Mouse (Mus musculus) forebrain, embryonic 12.5 days (tissue): ENCODE results near the gene Uchl5. TPM values are rescaled to one million over a fixed set of nuclear protein-coding genes. Genes with fewer than 3 reads are reported as not detected.

Source experiments
- polyA plus RNA-seq: library from polyadenylated mRNA; unstranded; fragments of >200 nt; fragmentation: Nextera tagmentation; extraction: Ambion mirVana; gene quantifications from 2 replicates; pipeline ENCODE4 v1.2.1, GENCODE M21; 2016

Uchl5 gene
- polyA plus RNA-seq, 1 experiment from 2014 or later = 94.0 TPM

Other genes starting within 250 kb of the Uchl5 start
- 2.1 and 2.6 TPM in 2 replicates for gene B3galt2, start 136.6 kb upstream of the Uchl5 start, polyA plus RNA-seq
- 46.3 and 48.8 TPM in 2 replicates for gene Cdc73, start 74.4 kb upstream of the Uchl5 start, polyA plus RNA-seq
- 158 and 160 TPM in 2 replicates for gene Glrx2, start 60.9 kb upstream of the Uchl5 start, polyA plus RNA-seq
- 47.8 and 57.3 TPM in 2 replicates for gene Trove2, start 204 bp upstream of the Uchl5 start, polyA plus RNA-seq
- 86.1 and 104 TPM in 2 replicates for gene Rgs2, start 226.9 kb downstream of the Uchl5 start, polyA plus RNA-seq